10 mouse cellular contexts compared by ENCODE assay signal in genomic region chr10:21027800-21028533, GRCm38 (mm10).
DNase-seq lines count a peak whose midpoint lies in the region; ATAC-seq and TF ChIP-seq lines count a peak whose summit lies in the region.
"Had no signal": no experiment of that assay in that cellular context is flagged by ENCODE, and none has a peak within 500 bp of the region (broad histone marks: within the 10 kb centered on the region; RNA-seq: fewer than 3 reads in every experiment).

No protein-coding gene starts in this region.

- 60% methylated on average over 12 of the region's 12 CpGs for WGBS in embryonic facial prominence, embryonic 10.5 days
- 9% methylated on average over 12 of the region's 12 CpGs for WGBS in liver, embryonic 14.5 days (ENCODE audit: insufficient replicate concordance)

- H3K9me3 ChIP-seq in G1E (replicated peaks): no peaks in the 10 kb centered on the region
- no peaks in the 10 kb centered on the region for H3K9me3 ChIP-seq in embryonic facial prominence, embryonic 10.5 days
- H3K9me3 ChIP-seq in liver, embryonic 14.5 days (ENCODE audit: control insufficient read depth, low read length): no peaks in the 10 kb centered on the region
- H3K9me3 ChIP-seq: heart, embryonic 15.5 days; lung, embryonic 15.5 days had no signal

- H3K27me3 ChIP-seq in G1E (ENCODE audit: insufficient read depth, low read length): no peaks in the 10 kb centered on the region
- H3K27me3 ChIP-seq in embryonic facial prominence, embryonic 10.5 days (replicated peaks; ENCODE audit: low read depth, poor library complexity, severe bottlenecking): no peaks in the 10 kb centered on the region
- H3K27me3 ChIP-seq in liver, embryonic 14.5 days (ENCODE audit: control insufficient read depth, insufficient read depth, low read length): no peaks in the 10 kb centered on the region
- H3K27me3 ChIP-seq: heart, embryonic 15.5 days; lung, embryonic 15.5 days had no signal

- peaks cover 14% of the 10 kb centered on the region for H3K36me3 ChIP-seq in G1E (replicated peaks)
- no peaks in the 10 kb centered on the region for H3K36me3 ChIP-seq in embryonic facial prominence, embryonic 10.5 days (replicated peaks)
- no peaks in the 10 kb centered on the region for H3K36me3 ChIP-seq in liver, embryonic 14.5 days (replicated peaks; ENCODE audit: control insufficient read depth, insufficient read depth, low read depth)
- H3K36me3 ChIP-seq: heart, embryonic 15.5 days; lung, embryonic 15.5 days had no signal

- peak overlapping the region; percentile 40; the same call in 1 of the 2 replicates for H3K4me3 ChIP-seq in G1E (ENCODE audit: low read depth, low read length)
- no peak overlapping the region for H3K4me3 ChIP-seq in embryonic facial prominence, embryonic 10.5 days
- H3K4me3 ChIP-seq in liver, embryonic 14.5 days (ENCODE audit: insufficient read depth in 1 of 2, low read depth in 2 of 2, low read length in 2 of 2): no peak overlapping the region
- H3K4me3 ChIP-seq: gastrocnemius, adult 2 months; heart, embryonic 15.5 days; lung, embryonic 15.5 days had no signal

- H3K9ac ChIP-seq in liver, embryonic 14.5 days (replicated peaks): no peak overlapping the region
- H3K9ac ChIP-seq: heart, embryonic 15.5 days; lung, embryonic 15.5 days had no signal

- no peak overlapping the region for H3K27ac ChIP-seq in embryonic facial prominence, embryonic 10.5 days (replicated peaks)
- H3K27ac ChIP-seq in liver, embryonic 14.5 days: peak overlapping the region; percentile 5
- H3K27ac ChIP-seq: gastrocnemius, adult 2 months; heart, embryonic 15.5 days; lung, embryonic 15.5 days had no signal

- peak overlapping the region; percentile 42 for H3K4me2 ChIP-seq in liver, embryonic 14.5 days (ENCODE audit: low read depth)
- H3K4me2 ChIP-seq: heart, embryonic 15.5 days; lung, embryonic 15.5 days had no signal

- H3K4me1 ChIP-seq in G1E (ENCODE audit: insufficient read depth, low read depth, low read length): peaks cover 71% of the 10 kb centered on the region
- H3K4me1 ChIP-seq in embryonic facial prominence, embryonic 10.5 days: no peaks in the 10 kb centered on the region
- peaks cover 13 to 29% of the 10 kb centered on the region in 2 experiments for H3K4me1 ChIP-seq in liver, embryonic 14.5 days (replicated peaks; ENCODE audit: control insufficient read depth in 2 of 2, insufficient read depth in 2 of 2, low read length in 1 of 2)
- H3K4me1 ChIP-seq: heart, embryonic 15.5 days had no signal

- no peak for ATAC-seq in G1E (ENCODE audit: extremely low read depth, insufficient number of reproducible peaks, low FRiP score, poor library complexity, severe bottlenecking)
- ATAC-seq in liver, embryonic 14.5 days (ENCODE audit: insufficient read depth): peak; percentile 85

- TF ChIP-seq EP300 in liver, embryonic 14.5 days (IDR thresholded peaks at IDR 0.05; ENCODE audit: low read depth): no peak

- TF ChIP-seq CTCF in G1E (IDR thresholded peaks at IDR 0.05; ENCODE audit: low read depth, low read length): no peak
- TF ChIP-seq CTCF in liver, embryonic 14.5 days (IDR thresholded peaks at IDR 0.05; ENCODE audit: low read depth): no peak

- DNase-seq in 416B (ENCODE audit: low read depth) (peak; percentile 51), G1E (ENCODE audit: low spot score) (peak; percentile 11)
- peak; percentile 35 for DNase-seq in embryonic facial prominence, embryonic 10.5 days (ENCODE audit: low spot score)
- peak; percentile 61 to 69 (median 63) for DNase-seq in liver, embryonic 14.5 days (ENCODE audit: low read depth in 3 of 3, low spot score in 3 of 3)
- no peak for DNase-seq in right cerebral cortex, postnatal 36 days (ENCODE audit: low spot score in 2 of 2)
- no peak for DNase-seq in lung, postnatal 36 days
- DNase-seq in cerebellum, postnatal 4 days (ENCODE audit: low spot score in 2 of 2): no peak
- DNase-seq: gastrocnemius, adult 2 months had no signal

Comparison
In these comparisons a context has a peak if more than half of its experiments do, and no peak if none do; other contexts are left out.
1. DNase-seq: peak in 416B (single experiment), G1E (single experiment), embryonic facial prominence, embryonic 10.5 days (single experiment) and liver, embryonic 14.5 days (3 of 3); none in right cerebral cortex, postnatal 36 days (0 of 2), lung, postnatal 36 days (single experiment) and cerebellum, postnatal 4 days (0 of 2).